Mouse (Mus musculus): ENCODE results near the gene Clic4. TPM values are rescaled to one million over a fixed set of nuclear protein-coding genes. Genes with fewer than 3 reads are reported as not detected.
A peak's percentile ranks its signal among the peaks of the same experiment; 100 is the strongest.

The Clic4 gene
- 10 to 100 TPM; 30.2 to 35.7 TPM for total RNA-seq (2021)
- long read RNA-seq, experiment 1, full-length matches to known transcripts = 65 of 85 reads
- long read RNA-seq, experiment 1, partial matches to known transcripts = 3 of 85 reads
- long read RNA-seq, experiment 1, other reads (novel, unspliced or antisense) = 17 of 85 reads
- long read RNA-seq, experiment 2, full-length matches to known transcripts = 16 of 27 reads
- long read RNA-seq, experiment 2, partial matches to known transcripts = 2 of 27 reads
- long read RNA-seq, experiment 2, other reads (novel, unspliced or antisense) = 9 of 27 reads

- DNase-seq (ENCODE audit: low spot score in 2 of 2) = peak; percentile 91 to 92
Observed at GRCm38 (mm10) chr4:135272640-135273306, at the start of gene Clic4. Gene Clic4 (minus strand): TSS chr4:135272814.

DNA sequence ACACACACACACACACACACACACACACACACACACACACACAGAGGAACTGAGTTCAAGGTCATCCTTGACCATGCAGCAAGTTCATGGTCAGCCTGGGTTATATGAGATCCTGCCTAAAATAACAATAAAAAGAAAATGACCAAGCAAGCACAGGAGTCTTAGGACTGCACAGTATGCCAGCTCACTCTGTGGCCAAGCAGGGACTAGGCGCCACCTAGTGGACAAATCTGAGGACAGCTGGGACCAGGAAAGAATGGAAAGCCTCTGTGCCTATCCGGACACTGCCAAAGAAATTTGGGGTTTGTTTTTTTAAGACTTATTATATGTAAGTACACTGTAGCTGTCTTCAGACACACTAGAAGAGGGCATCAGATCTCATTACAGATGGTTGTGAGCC lies 45.4 kb upstream of the Clic4 start:
- peak; percentile 54 to 74 for DNase-seq (ENCODE audit: low spot score in 2 of 2)

GRCm38 (mm10) chr4:135317539-135317938 lies 44.9 kb upstream of the Clic4 start:
- DNase-seq (ENCODE audit: low spot score in 2 of 2) = no peak

GRCm38 (mm10) chr4:135315287-135315686 lies 42.7 kb upstream of the Clic4 start:
- DNase-seq (ENCODE audit: low spot score in 2 of 2) = no peak

GRCm38 (mm10) chr4:135314419-135314832 lies 41.8 kb upstream of the Clic4 start:
- no peak for DNase-seq (ENCODE audit: low spot score in 2 of 2)

DNA sequence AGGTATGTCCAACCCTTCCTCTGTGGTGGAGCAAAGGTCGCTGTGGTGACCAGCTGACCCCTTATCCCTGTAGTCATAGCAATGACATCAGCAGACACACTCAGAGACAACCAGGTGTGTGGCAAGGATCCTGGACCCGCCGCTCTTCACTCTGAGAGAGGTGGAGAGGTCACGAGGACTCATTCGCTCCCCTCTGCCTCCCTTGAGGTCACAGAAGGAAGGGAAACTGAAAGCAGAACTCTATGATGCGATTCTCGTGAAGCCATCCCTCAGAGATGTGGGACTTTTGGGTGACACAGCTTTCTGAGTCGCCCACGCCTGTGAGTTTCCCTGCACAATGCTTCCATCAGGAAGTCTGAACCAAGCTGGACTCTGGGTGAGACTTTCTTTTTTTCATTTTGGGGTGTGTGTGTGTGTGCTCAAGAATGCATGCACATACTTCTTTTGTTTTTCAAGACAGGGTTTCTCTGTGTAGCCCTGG lies 41.2 kb upstream of the Clic4 start:
- peak; percentile 18 to 43 for DNase-seq (ENCODE audit: low spot score in 2 of 2)

- no peak for DNase-seq (ENCODE audit: low spot score in 2 of 2)
Observed at GRCm38 (mm10) chr4:135313111-135313691, 40.6 kb upstream of the Clic4 start.

GRCm38 (mm10) chr4:135312706-135313105 lies 40.1 kb upstream of the Clic4 start:
- no peak for DNase-seq (ENCODE audit: low spot score in 2 of 2)

GRCm38 (mm10) chr4:135310371-135310770 lies 37.8 kb upstream of the Clic4 start:
- DNase-seq (ENCODE audit: low spot score in 2 of 2) = no peak

GRCm38 (mm10) chr4:135309726-135310125 lies 37.1 kb upstream of the Clic4 start:
- DNase-seq (ENCODE audit: low spot score in 2 of 2) = no peak

GRCm38 (mm10) chr4:135309112-135309659 lies 36.6 kb upstream of the Clic4 start:
- no peak for DNase-seq (ENCODE audit: low spot score in 2 of 2)

DNA sequence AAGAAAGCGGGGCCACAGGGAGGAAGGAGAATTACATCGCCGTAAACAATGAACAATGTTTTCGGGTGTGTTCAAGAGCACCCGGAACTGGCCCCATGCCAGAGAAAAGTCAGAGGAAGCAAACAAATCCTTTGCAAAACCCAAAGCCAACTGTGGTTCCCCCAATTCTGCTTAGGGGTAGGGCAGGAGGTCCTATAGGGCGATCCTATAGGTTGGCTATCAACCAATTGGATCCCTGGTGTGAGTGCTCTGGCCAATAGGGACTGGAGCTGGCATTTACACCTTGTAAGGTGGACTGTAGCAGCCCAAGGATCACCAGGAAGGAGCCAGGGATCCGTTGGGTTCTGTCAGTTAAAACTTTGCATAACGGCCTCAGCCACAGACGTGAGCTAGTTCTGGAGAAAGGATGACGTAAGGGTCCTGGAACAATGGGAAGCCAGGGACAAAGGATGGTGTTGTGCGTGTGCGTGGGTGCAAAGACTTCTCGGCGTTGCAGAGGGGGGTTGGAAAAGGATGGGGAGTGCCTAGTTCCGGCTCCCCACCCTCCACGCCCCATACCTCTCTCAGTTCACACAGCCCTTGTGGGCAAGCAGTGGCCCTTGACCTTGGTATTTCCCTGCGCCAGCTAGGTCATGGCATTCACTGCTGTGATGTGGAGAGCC lies 34.5 kb upstream of the Clic4 start:
- DNase-seq (ENCODE audit: low spot score in 2 of 2) = no peak

- no peak for DNase-seq (ENCODE audit: low spot score in 2 of 2)
Observed at GRCm38 (mm10) chr4:135306533-135306932, 33.9 kb upstream of the Clic4 start.

- DNase-seq (ENCODE audit: low spot score in 2 of 2) = no peak
Observed at GRCm38 (mm10) chr4:135302261-135302660, 29.6 kb upstream of the Clic4 start.

DNA sequence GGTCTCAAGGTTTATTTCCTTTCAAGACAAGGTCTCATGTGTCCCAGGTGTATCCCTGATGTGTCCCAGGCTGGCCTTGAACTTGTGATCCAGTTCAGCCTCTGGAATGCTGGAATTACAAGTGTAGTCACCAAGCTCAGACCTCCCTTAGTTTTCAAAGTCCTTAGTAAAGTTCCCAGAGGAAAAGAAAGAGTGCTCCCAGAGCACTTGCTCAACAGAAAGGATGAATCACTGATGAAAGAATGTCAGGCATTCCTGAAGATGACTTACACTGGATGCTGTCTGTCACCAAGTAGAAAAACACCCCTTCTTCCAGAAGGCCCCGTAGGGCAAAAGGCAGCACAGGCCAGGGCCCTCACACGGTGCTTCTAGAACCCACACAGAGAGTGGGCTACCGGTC lies 28.6 kb upstream of the Clic4 start:
- no peak for DNase-seq (ENCODE audit: low spot score in 2 of 2)

DNA sequence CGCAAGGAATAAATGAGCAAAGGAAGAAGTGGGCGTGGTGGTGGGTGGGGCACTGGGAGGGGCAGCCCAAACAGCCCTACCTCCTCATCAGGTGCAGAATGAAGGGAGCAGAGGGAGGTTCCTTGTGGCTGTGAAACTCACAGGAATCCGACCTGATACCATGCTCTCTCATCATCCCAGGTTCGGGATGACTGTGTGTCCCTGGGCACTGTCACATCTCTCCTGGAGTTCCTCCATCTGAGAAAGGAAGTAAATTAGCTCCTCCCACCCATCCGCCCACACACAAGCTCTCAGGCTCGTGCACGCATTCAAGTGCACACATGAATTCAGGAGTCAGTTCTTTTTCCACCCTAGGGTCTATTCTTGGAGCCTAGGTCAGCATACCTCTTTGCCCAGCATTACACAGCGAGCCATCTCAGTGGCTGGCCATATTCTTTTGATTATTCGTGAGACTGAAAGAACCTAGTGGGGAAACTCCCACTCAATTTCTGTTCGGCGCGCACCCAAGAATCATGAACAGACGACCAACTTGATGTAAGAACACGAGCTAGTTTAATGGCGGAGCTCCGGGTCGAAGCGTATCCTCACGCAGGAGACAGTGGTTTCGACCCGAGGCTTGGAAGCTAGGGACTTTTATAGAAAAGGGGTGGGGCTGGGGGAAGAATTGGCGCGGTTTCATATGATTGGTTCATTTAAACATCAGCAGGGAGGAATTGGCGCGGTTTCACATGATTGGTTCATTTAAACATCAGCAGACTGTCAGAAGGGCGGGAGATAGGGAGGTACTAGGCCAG lies 27.8 kb upstream of the Clic4 start:
- no peak for DNase-seq (ENCODE audit: low spot score in 2 of 2)

DNA sequence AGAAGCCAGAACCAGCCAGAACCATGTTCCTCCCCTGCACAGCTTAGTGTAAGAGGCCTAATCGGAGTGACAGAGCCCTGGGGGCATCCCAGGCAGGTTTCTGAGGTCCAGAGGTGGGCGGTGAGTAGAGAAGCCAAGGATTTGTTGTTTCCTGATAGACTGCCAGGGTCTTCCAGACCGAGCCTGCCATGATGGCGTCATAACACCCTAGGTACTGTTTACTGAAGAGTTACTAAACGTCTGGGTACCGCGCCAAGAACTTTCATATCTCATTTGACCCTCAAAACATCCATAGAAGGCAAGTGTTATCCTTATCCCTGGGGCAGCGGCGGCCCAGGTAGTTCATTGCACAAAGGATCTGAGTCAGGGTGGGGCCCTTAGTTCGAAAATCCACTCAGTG lies 26.1 kb upstream of the Clic4 start:
- DNase-seq (ENCODE audit: low spot score in 2 of 2) = no peak

DNA sequence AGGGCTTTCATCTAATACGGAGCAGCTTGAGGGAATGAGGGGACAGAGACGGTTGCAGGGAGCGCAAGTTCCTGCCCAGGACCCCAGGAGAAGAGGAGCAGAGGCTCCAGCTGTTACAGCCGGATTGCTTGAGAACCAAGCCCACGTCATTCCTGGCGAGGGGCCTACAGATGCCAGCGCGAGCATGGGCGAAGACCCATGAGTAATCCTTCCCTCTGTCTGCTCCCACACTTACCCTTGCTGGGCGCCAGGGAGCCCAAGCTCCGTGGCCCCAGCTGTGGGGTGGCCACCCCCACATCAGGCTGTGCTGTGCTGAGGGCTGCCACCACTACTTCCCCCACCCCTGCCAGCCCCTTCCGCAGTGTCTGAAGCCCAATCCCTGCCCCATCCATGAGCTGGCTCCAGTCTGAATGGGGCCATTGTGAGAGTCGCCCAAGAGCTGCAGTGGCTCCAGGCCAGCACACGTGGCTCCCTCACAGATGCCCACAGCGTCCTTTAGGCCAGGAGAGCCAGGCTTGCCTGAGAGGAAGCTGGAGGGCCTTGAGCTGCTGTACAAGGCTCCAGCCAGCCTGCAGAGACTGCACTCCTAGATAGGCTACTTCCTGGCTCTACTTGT lies 25.4 kb upstream of the Clic4 start:
- peak; percentile 54 to 65 for DNase-seq (ENCODE audit: low spot score in 2 of 2)

DNA sequence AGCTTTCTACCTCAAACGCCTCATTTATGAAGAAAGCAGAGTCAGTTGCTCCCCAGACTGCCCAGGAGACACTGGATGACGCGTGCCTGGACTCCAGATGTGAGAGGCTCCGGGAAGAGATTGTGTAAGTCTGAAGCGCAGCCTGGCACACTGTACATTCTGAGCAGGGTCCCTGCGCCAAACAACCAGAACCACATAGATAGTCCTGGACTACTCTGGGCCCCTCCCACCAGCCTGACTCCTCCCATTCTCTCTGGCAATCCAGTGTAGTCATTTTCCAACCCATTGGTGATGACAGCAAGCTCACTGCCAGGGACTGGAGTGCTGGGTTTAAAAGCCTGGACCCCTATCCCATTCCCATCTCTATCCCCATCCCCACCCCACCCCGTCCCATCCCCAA lies 24.5 kb upstream of the Clic4 start:
- DNase-seq (ENCODE audit: low spot score in 2 of 2) = no peak

DNA sequence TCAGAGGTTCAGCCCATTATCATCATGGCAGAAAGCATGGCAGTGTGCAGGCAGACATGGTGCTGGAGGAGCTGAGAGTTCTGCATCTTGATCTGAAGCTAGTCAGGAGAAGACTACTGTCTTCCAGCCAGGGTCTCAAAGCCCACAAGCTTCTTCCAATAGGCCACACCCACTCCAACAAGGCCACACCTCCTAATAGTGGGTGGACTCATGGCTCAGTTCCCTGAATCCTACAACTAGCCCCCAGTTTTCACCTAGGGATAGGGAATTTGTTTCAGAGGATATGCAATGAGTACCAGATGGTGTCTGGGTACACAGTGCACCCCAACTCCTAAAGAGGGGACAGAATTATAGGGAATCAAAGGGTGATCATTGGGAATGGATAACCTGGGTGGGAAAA lies 24.0 kb upstream of the Clic4 start:
- no peak for DNase-seq (ENCODE audit: low spot score in 2 of 2)

Data from left cerebral cortex, adult 18-20 months (tissue).